Mouse (Mus musculus): ENCODE measurements around the gene Timeless.
A peak's percentile ranks its signal among the peaks of the same experiment; 100 is the strongest.
"Not testable (repeated sequence)": the region's sequence is repeated elsewhere in the genome, so short reads cannot be mapped to it uniquely, and the experiment has no call there.

Timeless gene

GRCm38 (mm10) chr10:128212871-128213323 is 19.0 kb upstream of the Timeless start:
- no peak for DNase-seq (ENCODE audit: low spot score)

- not testable (repeated sequence) for DNase-seq (ENCODE audit: low spot score)
These were observed 17.8 kb upstream of the Timeless start for GRCm38 (mm10) chr10:128214112-128214511.

GRCm38 (mm10) chr10:128214981-128215380 is 16.9 kb upstream of the Timeless start:
- no peak for DNase-seq (ENCODE audit: low spot score)

DNA sequence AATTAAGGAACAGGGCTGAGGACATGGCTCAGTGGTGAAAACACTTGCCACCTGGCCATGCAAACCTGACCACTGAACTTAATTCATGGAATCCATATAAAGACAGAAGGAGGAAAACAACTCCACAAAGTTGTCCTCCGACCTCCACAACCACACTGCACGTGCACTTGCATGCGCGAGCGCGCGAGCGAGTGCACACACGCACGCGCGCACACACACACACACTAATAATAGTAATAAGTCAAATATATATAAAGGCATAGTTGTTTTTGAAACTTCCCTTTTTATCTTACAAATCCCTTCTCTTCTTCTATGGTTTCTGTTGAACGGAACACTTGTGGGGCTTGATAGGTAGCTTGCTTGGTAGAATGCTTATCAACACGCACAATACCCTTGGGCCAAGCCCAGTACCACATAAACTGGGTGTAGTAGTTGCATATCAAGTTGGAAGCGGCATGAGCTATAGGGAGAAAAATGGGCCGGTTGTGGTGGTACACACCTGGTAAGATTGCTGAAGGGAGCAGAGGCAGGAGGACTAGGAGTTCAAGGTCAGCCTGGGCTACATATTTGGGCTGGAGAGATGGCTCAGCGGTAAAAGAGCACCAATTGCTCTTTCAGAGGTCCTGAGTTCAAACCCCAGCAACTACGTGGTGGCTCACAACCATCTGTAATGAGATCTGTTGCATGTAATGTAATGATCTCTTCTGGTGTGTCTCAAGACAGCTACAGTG is 13.3 kb upstream of the Timeless start:
- DNase-seq (ENCODE audit: low spot score) = no peak

DNA sequence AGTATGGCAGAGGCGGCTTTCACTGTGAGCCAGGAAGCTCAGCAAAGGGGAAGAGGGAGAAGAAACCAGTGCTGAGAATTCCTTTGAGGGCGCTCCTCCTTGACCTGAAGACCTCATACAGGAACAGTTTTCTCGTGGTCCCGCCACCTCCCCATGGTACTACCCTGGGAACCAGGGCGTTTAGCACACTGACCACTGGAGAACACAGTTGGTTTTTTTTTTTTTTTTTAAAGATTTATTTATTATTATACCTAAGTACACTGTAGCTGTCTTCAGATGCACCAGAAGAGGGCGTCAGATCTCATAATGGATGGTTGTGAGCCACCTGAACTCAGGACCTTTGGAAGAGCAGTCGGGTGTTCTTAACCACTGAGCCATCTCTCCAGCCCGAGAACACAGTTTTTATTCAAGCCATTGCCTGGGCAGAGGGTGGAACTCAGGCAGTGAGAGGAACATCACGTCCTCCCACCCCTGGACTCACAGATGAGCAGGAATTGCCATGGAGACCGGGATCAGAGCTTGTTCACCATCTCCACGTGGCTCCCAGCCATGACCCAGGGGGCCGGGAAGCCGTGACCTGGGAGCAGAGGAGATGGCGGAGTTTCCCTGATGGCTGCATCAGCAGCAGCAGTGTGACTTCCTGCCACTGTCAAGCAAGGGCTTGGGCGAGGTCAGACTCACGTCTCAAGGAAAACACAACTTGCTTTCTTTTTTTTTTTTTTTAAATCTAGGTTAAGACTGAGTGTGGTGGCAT is 10.2 kb upstream of the Timeless start:
- no peak for DNase-seq (ENCODE audit: low spot score)

GRCm38 (mm10) chr10:128225064-128225463 is 6.8 kb upstream of the Timeless start:
- no peak for DNase-seq (ENCODE audit: low spot score)

GRCm38 (mm10) chr10:128225538-128225937 is 6.3 kb upstream of the Timeless start, which contains the start of gene Mip:
Mip (plus strand) TSS chr10:128225838.
- no peak for DNase-seq (ENCODE audit: low spot score)

GRCm38 (mm10) chr10:128227592-128227991 is 4.3 kb upstream of the Timeless start:
- no peak for DNase-seq (ENCODE audit: low spot score)

DNA sequence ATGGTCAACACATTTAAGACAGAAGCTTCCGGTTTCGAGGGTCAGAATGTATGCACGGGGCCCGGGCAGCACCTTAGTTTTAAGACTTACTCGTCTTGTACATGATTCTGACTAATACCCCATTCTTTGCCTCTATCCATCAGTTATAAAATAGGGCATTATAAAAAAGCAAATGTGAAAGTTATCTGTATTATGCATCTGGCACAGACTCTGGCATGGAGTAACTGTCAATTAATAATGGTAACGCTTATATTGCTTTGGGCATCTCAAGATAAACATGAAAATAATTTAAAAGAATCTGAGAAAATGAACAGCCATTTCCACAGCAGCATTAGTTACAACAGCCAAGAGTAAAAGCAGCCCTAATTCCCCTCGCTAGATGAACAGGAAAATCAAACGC is 3.9 kb upstream of the Timeless start:
- DNase-seq (ENCODE audit: low spot score) = no peak

DNA sequence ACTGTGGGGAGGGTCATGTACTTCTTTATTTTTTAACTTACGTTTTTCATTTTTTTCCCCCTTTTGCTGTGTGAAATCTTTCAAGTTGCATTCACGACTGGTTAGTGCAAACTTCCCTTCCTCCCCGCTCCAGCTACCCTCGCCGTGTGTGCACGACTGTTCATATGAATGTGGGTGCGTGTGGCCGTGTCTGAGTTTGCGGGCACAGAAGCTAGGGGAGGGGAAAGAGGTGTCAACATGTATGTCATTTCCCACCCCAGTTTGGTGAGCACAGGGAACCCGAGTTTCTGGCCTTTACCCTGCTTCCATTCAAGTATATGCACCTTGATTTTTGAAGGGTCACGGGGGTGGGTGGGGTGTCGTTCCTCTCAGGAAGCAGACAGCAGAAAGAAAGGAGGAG is 1.3 kb upstream of the Timeless start:
- DNase-seq (ENCODE audit: low spot score) = no peak

GRCm38 (mm10) chr10:128231146-128231545 is 719 bp upstream of the Timeless start:
- no peak for DNase-seq (ENCODE audit: low spot score)

DNA sequence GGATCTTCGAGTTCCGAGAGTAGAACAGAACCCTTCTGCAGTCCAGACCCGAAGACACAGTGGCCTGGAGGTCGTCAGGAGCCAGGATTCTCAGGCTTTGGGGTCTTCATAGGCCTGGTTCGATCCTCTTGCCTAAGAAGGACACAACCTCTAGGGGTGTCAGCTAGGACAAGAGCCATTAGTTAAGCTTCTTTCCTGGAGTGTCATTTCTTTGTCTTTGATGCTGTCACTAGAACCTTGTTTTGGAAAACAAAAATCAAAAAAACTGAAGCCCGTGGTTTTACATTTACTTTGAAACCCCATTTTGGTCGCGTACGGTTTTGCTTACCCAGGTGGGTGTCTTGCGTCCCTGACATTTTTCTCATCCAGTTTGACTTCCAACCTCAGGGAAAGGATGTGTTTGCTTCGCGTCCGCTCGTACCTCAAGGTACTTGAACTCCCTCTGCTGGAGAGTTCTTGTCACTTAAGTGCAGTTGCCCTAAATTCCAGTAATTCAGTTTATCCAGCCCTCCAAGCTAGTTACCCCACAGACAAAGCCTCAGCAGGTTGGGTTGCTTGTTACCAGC is 638 bp downstream of the Timeless start:
- DNase-seq (ENCODE audit: low spot score) = peak; percentile 62

DNA sequence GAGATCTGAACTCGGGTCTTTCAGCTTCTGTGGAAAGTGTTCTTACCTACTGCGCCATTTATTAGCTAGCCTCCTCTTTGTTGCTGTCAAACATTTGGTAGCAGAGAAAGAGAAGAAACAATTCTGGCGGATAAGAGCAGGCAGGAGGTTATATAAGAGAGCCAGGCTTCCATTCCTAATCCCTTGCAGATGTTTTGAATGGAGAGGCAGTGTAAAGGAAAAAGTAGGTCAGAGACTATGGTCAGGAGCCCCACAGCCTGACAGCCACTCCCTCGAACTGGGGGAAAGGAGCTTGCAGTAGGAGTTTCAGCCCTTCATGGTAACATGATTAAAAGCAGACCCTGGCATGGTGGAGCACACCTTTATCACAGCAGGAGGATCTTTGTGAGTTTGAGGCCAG is 4.5 kb downstream of the Timeless start:
- DNase-seq (ENCODE audit: low spot score) = no peak

GRCm38 (mm10) chr10:128237807-128238480 is 6.1 kb downstream of the Timeless start:
- DNase-seq (ENCODE audit: low spot score) = no peak

- no peak for DNase-seq (ENCODE audit: low spot score)
These were observed 7.3 kb downstream of the Timeless start for GRCm38 (mm10) chr10:128239140-128239539.

- no peak for DNase-seq (ENCODE audit: low spot score)
These were observed 8.3 kb downstream of the Timeless start for GRCm38 (mm10) chr10:128240131-128240530.

GRCm38 (mm10) chr10:128243252-128243651 is 11.4 kb downstream of the Timeless start:
- no peak for DNase-seq (ENCODE audit: low spot score)

DNA sequence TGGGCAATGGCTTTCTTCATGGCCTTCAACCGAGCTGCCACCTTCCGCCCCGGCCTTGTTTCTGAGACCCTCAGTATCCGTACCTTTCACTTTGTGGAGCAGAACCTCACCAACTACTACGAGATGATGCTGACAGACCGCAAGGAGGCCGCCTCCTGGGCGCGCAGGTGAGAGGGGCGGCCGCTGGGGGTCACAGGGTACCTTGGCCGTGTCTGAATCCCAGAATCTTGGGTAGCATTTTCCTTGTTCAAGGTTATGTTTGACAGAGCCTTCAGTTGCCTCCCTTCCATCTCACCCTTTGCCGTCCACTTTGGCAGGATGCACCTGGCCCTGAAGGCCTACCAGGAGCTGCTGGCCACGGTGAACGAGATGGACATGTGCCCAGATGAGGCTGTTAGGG is 12.3 kb downstream of the Timeless start:
- no peak for DNase-seq (ENCODE audit: low spot score)

- DNase-seq (ENCODE audit: low spot score) = no peak
These were observed 15.3 kb downstream of the Timeless start for GRCm38 (mm10) chr10:128247020-128247732.

GRCm38 (mm10) chr10:128250565-128250964 is 18.7 kb downstream of the Timeless start:
- DNase-seq (ENCODE audit: low spot score) = no peak

- no peak for DNase-seq (ENCODE audit: low spot score)
These were observed 21.9 kb downstream of the Timeless start, which contains the start of gene Apon for GRCm38 (mm10) chr10:128253677-128254255. Apon (plus strand) TSS chr10:128254096.
